Mouse (Mus musculus) olfactory bulb, adult 2 months (tissue): ENCODE measurements around the gene Il18.

Experiments
- CTCF ChIP-seq: fragments of 200-500 bp; IDR thresholded peaks from 2 replicates; pipeline ENCODE4 v1.5.1; 2012; ENCODE audit warnings: low read depth, mild to moderate bottlenecking, low read length, moderate library complexity; ENCODE audit not compliant: insufficient read depth
- POLR2A ChIP-seq: fragments of 200-500 bp; IDR thresholded peaks from 2 replicates; pipeline ENCODE4 v1.6.1; 2012; ENCODE audit warnings: mild to moderate bottlenecking, low read depth, low read length, moderate library complexity; ENCODE audit not compliant: insufficient read depth

DNA sequence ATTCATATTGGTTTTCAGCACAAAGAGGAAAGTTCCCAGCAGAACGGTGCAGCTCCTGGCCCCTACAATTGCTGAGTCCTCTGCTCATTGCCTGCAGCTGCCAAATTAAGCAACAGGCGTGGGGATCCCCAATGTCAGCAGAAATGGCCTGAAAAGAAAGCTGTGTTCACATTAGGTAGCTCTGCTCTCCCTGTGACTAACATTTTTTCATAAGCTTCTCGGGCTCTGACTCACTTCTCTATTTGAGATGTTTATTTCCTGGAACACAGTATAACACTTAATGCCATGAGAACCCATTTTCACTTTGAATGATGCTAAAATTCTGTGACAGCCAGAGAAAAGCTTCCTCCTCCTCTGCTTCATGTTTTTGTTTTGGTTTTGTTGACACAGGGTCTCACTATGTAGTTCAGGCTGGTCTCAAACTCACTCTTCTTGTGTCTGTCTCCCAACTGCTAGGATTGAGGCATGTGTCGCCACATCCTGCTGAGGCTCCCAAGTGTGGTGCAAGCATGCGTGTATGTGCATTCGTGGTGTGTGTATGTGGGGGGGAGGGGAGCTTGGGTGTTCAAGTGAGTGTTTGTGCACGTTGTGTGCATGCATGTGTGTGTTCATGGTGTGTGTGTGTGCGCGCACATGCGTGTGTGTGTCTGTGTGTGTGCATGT is 36.4 kb downstream of the Il18 start:
- TF ChIP-seq CTCF (no peak), POLR2A (no peak)
